Mouse (Mus musculus) forebrain, embryonic 11.5 days (tissue): Measurements from ENCODE around the gene Nxf1. TPM values are rescaled to one million over a fixed set of nuclear protein-coding genes. Genes with fewer than 3 reads are reported as not detected.

ENCODE experiments used
- ATAC-seq: fragments of 200-750 bp; cut with Nextera tagmentation; replicated peaks from 2 replicates; pipeline ENCODE4 v1.8.0; 2017; ENCODE audit warnings: moderate TSS enrichment; ENCODE audit not compliant: low FRiP score
- DNase-seq: peaks from one replicate; pipeline ENCODE4 v3.0.0-alpha.2; 2017; ENCODE audit warnings: low spot score
- H3K27ac ChIP-seq: fragments of 300-500 bp; sonication (generic); 2 replicates; pipeline ENCODE4 v1.5.1; 2014; ENCODE audit warnings: low read depth, low read length
- H3K27me3 ChIP-seq: fragments of 300-500 bp; sonication (generic); 2 replicates; pipeline ENCODE4 v1.6.1; 2014; ENCODE audit warnings: mild to moderate bottlenecking, low read length, mixed read lengths; ENCODE audit not compliant: control insufficient read depth, insufficient read depth
- H3K36me3 ChIP-seq: fragments of 300-500 bp; sonication (generic); 2 replicates; pipeline ENCODE4 v1.6.1; 2014; ENCODE audit warnings: mild to moderate bottlenecking, low read length, moderate library complexity, mixed read lengths; ENCODE audit not compliant: control insufficient read depth, insufficient read depth
- H3K4me1 ChIP-seq: fragments of 300-500 bp; sonication (generic); replicated peaks from 2 replicates; pipeline ENCODE4 v1.6.1; 2014; ENCODE audit warnings: low read length, mixed read lengths; ENCODE audit not compliant: control insufficient read depth, insufficient read depth
- H3K4me2 ChIP-seq: fragments of 300-500 bp; sonication (generic); 2 replicates; pipeline ENCODE4 v1.6.1; 2014; ENCODE audit warnings: low read depth, mild to moderate bottlenecking, low read length, moderate library complexity, mixed read lengths; ENCODE audit not compliant: severe bottlenecking
- H3K4me3 ChIP-seq: fragments of 300-500 bp; sonication (generic); 2 replicates; pipeline ENCODE4 v1.5.1; 2014; ENCODE audit warnings: low read depth, low read length
- H3K9ac ChIP-seq: fragments of 300-500 bp; sonication (generic); 2 replicates; pipeline ENCODE4 v1.6.1; 2014; ENCODE audit warnings: low read length
- H3K9me3 ChIP-seq: fragments of 300-500 bp; sonication (generic); 2 replicates; pipeline ENCODE4 v1.6.1; 2016; ENCODE audit warnings: low read length, mixed read lengths; ENCODE audit not compliant: control insufficient read depth
- WGBS: fragments of 180-500 bp; shearing (Covaris S2); extraction: QIAGEN DNeasy Blood & Tissue Kit; methylation state at CpG from one replicate; pipeline ENCODE4 v1.1.7; 2014; 5-methylcytosine and 5-hydroxymethylcytosine counted together
- polyA plus RNA-seq: library from polyadenylated mRNA; unstranded; fragments of >200 nt; fragmentation: Nextera tagmentation; extraction: Ambion mirVana; gene quantifications from 2 replicates; pipeline ENCODE4 v1.2.1, GENCODE M21; 2014

The Nxf1 gene
- polyA plus RNA-seq, 1 experiment from 2014 or later: 247 TPM

GRCm38 (mm10) chr19:8742176-8742575, 14.7 kb upstream of the Nxf1 start:
- DNase-seq (peak; percentile 55), ATAC-seq (no peak)
- no peaks in the 10 kb centered on the region for H3K9me3 ChIP-seq
- 25% methylated on average over 14 of the region's 14 CpGs for WGBS
- peak overlapping the region; percentile 67 for H3K4me3 ChIP-seq
- no peaks in the 10 kb centered on the region for H3K27me3 ChIP-seq
- peaks cover 12% of the 10 kb centered on the region for H3K4me1 ChIP-seq
- no peak overlapping the region for H3K27ac ChIP-seq
- peak overlapping the region; percentile 62 for H3K9ac ChIP-seq
- peaks cover 8% of the 10 kb centered on the region for H3K36me3 ChIP-seq
- peak overlapping the region; percentile 79 for H3K4me2 ChIP-seq

- Histone ChIP-seq H3K4me3 (no peak overlapping the region), H3K9ac (no peak overlapping the region), H3K36me3 (peaks cover 7% of the 10 kb centered on the region; the same call in 1 of the 2 replicates), H3K9me3 (no peaks in the 10 kb centered on the region), H3K4me1 (peaks cover 12% of the 10 kb centered on the region), H3K27ac (no peak overlapping the region), H3K27me3 (no peaks in the 10 kb centered on the region), H3K4me2 (no peak overlapping the region)
- no peak for ATAC-seq
- DNase-seq: no peak
- 92% methylated on average over 1 of the region's 1 CpGs for WGBS
Measured at GRCm38 (mm10) chr19:8745382-8745781, 11.5 kb upstream of the Nxf1 start.

GRCm38 (mm10) chr19:8747368-8747767, 9.5 kb upstream of the Nxf1 start:
- no peak for ATAC-seq

GRCm38 (mm10) chr19:8755652-8756051, 1.2 kb upstream of the Nxf1 start:
- DNase-seq (no peak), ATAC-seq (no peak)
- Histone ChIP-seq H3K4me3 (no peak overlapping the region), H3K4me1 (peaks cover 3% of the 10 kb centered on the region; the same call in 1 of the 2 replicates), H3K27me3 (no peaks in the 10 kb centered on the region), H3K9me3 (no peaks in the 10 kb centered on the region), H3K27ac (no peak overlapping the region), H3K36me3 (peaks cover 3% of the 10 kb centered on the region; the same call in 1 of the 2 replicates), H3K4me2 (no peak overlapping the region), H3K9ac (no peak overlapping the region)
- WGBS: 80% methylated on average over 3 of the region's 3 CpGs

More at GRCm38 (mm10) chr19:8747368-8747767, 9.5 kb upstream of the Nxf1 start:
- no peaks in the 10 kb centered on the region for H3K9me3 ChIP-seq
- peaks cover 3% of the 10 kb centered on the region; the same call in 1 of the 2 replicates for H3K4me1 ChIP-seq
- no peak overlapping the region for H3K9ac ChIP-seq
- no peak overlapping the region for H3K4me3 ChIP-seq
- no peak overlapping the region for H3K27ac ChIP-seq
- WGBS: 79% methylated on average over 2 of the region's 2 CpGs
- peaks cover 7% of the 10 kb centered on the region; the same call in 1 of the 2 replicates for H3K36me3 ChIP-seq
- no peaks in the 10 kb centered on the region for H3K27me3 ChIP-seq
- DNase-seq: no peak
- H3K4me2 ChIP-seq: no peak overlapping the region

GRCm38 (mm10) chr19:8757471-8757998, 662 bp downstream of the Nxf1 start:
- Histone ChIP-seq H3K27ac (no peak overlapping the region), H3K9ac (peak overlapping the region; percentile 90), H3K27me3 (no peaks in the 10 kb centered on the region), H3K4me2 (peak overlapping the region; percentile 76), H3K4me1 (peaks cover 3% of the 10 kb centered on the region; the same call in 1 of the 2 replicates), H3K4me3 (peak overlapping the region; percentile 95), H3K36me3 (peaks cover 3% of the 10 kb centered on the region; the same call in 1 of the 2 replicates), H3K9me3 (no peaks in the 10 kb centered on the region)
- WGBS: 9% methylated on average over 14 of the region's 14 CpGs
- DNase-seq (no peak), ATAC-seq (no peak)

- 89% methylated on average over 2 of the region's 2 CpGs for WGBS
- Histone ChIP-seq H3K4me1 (peaks cover 3% of the 10 kb centered on the region; the same call in 1 of the 2 replicates), H3K9ac (no peak overlapping the region), H3K27me3 (no peaks in the 10 kb centered on the region), H3K9me3 (no peaks in the 10 kb centered on the region), H3K4me2 (no peak overlapping the region), H3K36me3 (peaks cover 9% of the 10 kb centered on the region; the same call in 1 of the 2 replicates), H3K4me3 (no peak overlapping the region), H3K27ac (no peak overlapping the region)
- ATAC-seq (no peak), DNase-seq (no peak)
Measured at GRCm38 (mm10) chr19:8758899-8759298, 2.0 kb downstream of the Nxf1 start.

GRCm38 (mm10) chr19:8760757-8761156, 3.9 kb downstream of the Nxf1 start:
- no peak for DNase-seq
- Histone ChIP-seq H3K9ac (no peak overlapping the region), H3K4me2 (no peak overlapping the region), H3K27me3 (no peaks in the 10 kb centered on the region), H3K4me1 (peaks cover 3% of the 10 kb centered on the region; the same call in 1 of the 2 replicates), H3K36me3 (peaks cover 22% of the 10 kb centered on the region), H3K4me3 (no peak overlapping the region), H3K27ac (no peak overlapping the region), H3K9me3 (no peaks in the 10 kb centered on the region; the same call in 1 of the 2 replicates)
- no peak for ATAC-seq
- WGBS: 84% methylated on average over 2 of the region's 2 CpGs

- Histone ChIP-seq H3K9me3 (no peaks in the 10 kb centered on the region; the same call in 1 of the 2 replicates), H3K27ac (no peak overlapping the region), H3K4me1 (no peaks in the 10 kb centered on the region; the same call in 1 of the 2 replicates), H3K4me3 (no peak overlapping the region), H3K36me3 (peaks cover 40% of the 10 kb centered on the region), H3K9ac (no peak overlapping the region), H3K27me3 (no peaks in the 10 kb centered on the region), H3K4me2 (no peak overlapping the region)
- WGBS: 94% methylated on average over 4 of the region's 4 CpGs
- ATAC-seq (no peak), DNase-seq (no peak)
Measured at GRCm38 (mm10) chr19:8763276-8763675, 6.4 kb downstream of the Nxf1 start.

GRCm38 (mm10) chr19:8765562-8765961, 8.7 kb downstream of the Nxf1 start:
- WGBS: 95% methylated on average over 9 of the region's 9 CpGs
- Histone ChIP-seq H3K4me2 (no peak overlapping the region), H3K36me3 (peaks cover 45% of the 10 kb centered on the region), H3K27ac (no peak overlapping the region), H3K9me3 (no peaks in the 10 kb centered on the region; the same call in 1 of the 2 replicates), H3K9ac (no peak overlapping the region), H3K4me1 (no peaks in the 10 kb centered on the region), H3K27me3 (no peaks in the 10 kb centered on the region), H3K4me3 (no peak overlapping the region)
- ATAC-seq: no peak
- DNase-seq: no peak
